Mouse (Mus musculus) kidney, postnatal 36 days (tissue): Measurements from ENCODE around the gene Mrgprx2.
"Not testable (repeated sequence)": the region's sequence is repeated elsewhere in the genome, so short reads cannot be mapped to it uniquely, and the experiment has no call there.

Experiments
- DNase-seq, 2 experiments: peaks; one replicate each; pipeline ENCODE4 v3.0.0; 2021 to 2022; ENCODE audit warnings: mixed read lengths in 2 of 2

Mrgprx2 gene

DNA sequence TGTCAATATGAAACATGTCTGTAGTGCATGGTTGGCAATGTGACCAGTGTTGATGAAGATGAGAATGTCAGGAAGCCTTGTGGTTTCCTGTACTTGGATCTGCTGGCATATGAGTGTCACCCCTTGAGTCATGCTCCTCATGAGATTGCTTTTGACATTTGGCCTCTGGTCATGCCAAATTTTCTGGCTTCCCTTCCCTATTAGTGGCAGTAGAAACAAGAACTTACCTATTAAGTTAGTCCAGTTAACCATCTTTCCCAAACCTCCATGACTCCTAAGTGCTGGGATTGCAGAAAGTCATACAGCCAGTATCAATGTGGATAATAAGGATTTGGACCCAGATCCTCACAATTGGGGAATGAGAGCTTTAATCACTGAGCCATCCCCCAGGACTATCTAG is at the start of gene Mrgprx2:
Gene Mrgprx2 (minus strand): TSS at position 101 of the 400 bp plus-strand sequence.
- no peak for DNase-seq

DNA sequence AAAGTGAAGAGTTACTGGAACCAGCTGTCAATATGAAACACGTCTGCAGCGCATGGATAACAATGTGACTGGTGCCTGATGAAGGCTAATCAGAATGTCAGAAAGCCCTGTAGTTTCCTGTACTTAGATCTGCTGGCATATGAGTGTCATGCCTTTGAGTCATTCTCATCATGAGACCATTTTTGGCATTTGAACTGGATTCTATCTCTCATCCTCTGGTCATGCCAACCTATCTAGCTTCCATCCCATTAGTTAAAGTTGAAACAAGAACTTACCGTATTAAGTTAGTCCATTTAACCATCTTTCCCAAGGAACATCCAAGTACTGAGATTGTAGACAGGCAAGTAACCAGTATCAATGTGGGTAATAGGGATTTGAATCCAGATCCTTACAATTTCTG is 42.9 kb downstream of the Mrgprx2 start, which contains the start of gene Mrgprb1:
Gene Mrgprb1 (minus strand): TSS at position 101 of the 400 bp plus-strand sequence.
- no peak for DNase-seq

DNA sequence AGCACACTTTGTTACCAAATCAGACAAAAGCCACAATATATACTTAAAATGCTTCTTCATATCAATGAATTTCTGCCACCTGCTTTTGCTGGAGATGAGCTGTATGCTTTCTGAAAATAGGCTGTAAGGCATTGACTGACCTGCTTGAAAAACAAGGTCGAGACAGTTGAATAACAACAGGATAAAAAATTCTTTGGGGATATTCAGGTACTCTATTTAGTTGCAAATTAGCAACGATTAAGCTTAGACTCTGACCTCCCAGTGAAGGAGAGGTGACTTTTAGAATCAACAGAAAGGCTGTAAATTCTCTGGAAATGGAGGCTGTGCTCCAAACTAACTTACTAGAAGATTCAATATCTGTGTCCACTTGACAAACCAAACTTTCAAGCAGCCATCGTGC is 62.5 kb downstream of the Mrgprx2 start:
- no peak for DNase-seq

DNA sequence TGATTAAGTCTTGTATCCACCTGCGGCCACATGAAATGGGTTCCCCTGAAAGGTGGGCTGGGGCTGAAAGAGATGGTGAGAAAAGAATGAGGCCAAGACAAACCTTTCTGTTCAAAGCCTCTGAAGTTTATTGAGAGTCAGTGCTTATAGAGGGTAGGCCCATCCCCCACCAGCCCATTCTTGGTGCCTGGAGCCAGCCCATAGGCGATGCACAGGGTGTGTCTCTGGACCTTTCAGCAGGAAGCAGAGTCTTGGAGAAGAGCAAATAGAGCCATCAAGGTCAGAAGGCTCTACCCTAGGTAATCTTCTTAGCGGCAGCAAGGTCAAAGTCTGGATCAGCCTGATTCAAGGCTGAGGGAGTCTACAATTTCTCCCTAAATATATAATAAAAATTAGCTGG is 63.2 kb downstream of the Mrgprx2 start:
- not testable (repeated sequence) for DNase-seq
